Mouse (Mus musculus) MEL-GATA-1-ER (cell line): ENCODE measurements at regions not wholly inside any gene's neighbourhood (a gene's known extent, or its start where the extent isn't known, plus 50 kb on each side); places are given as distances from the start of the nearest gene placed in this dataset.

Experiments
- DNase-seq: peaks from one replicate; pipeline ENCODE4 v3.0.0-alpha.2; 2012; ENCODE audit warnings: low read depth; ENCODE audit errors: extremely low read depth

- no peak for DNase-seq
Observed at GRCm38 (mm10) chr9:23535872-23536271, 313.0 kb downstream of the Bmper start.

- no peak for DNase-seq
Observed at GRCm38 (mm10) chr9:23538051-23538450, 315.2 kb downstream of the Bmper start.

- no peak for DNase-seq
Observed at GRCm38 (mm10) chr9:23551692-23552091, 328.8 kb downstream of the Bmper start.

- no peak for DNase-seq
Observed at GRCm38 (mm10) chr9:23553766-23554165, 330.9 kb downstream of the Bmper start.

DNA sequence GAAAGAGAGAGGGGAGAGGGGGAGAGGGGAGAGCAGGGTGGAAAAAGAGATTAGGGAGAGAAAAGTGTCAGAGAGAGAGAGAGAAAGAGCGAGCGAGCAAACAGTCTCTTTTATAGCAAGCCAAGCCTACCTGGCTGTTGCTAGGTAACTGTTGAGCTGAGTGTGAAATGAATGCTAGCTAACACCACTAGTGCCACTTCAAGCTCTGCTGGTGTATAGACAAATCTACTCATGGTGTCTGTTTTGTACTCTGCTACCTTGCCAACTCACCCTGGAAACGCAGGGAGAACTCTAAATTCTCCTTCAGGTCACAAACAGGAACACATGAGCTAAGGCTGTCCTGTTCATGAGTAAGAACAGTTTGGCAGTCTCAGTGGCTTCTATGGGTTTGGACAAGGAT lies 334.7 kb downstream of the Bmper start:
- no peak for DNase-seq

DNA sequence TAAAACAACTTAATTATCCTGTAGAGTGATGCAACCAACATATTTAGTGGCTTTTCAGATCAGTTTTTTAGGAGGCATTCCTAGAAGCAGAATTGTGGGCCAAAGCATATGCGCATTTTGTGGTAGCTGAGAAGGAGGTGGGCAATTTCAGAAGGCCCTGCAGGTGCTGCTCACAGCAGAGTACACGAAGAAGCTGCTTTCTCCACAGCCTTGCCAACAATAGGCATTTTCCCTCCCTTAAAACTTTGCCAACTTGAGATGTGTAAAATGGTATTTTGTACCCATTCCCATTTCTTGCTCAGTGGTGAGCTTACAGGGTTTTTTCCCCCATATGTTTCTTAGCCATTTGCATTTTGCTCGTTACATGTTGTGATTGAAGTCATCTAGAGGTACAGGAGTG lies 339.0 kb downstream of the Bmper start:
- no peak for DNase-seq

GRCm38 (mm10) chr9:23567081-23567480 lies 344.2 kb downstream of the Bmper start:
- DNase-seq, result no peak

DNA sequence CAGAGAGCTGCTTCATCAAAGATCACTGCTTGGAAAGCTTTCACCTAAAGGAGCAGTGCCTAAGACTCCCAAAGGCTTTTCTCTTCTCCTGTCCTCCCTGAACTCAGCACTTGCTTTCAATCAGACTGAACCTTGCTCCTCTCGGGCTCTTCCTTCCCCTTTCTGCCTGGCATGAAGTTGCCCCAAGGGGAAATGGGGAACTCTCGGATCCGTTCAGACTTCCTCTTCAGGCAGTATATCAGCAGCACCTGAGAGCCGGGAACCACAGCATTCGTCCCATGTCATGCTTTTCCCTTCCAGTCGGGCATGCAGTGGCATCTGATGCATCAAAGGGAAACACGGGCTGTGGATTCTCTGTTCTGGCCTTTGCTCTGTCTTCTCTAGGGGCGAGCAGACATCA lies 347.3 kb downstream of the Bmper start:
- DNase-seq, result peak; percentile 2

GRCm38 (mm10) chr9:23576314-23576713 lies 353.4 kb downstream of the Bmper start:
- DNase-seq, result no peak

GRCm38 (mm10) chr9:23580155-23580554 lies 357.3 kb downstream of the Bmper start:
- no peak for DNase-seq

DNA sequence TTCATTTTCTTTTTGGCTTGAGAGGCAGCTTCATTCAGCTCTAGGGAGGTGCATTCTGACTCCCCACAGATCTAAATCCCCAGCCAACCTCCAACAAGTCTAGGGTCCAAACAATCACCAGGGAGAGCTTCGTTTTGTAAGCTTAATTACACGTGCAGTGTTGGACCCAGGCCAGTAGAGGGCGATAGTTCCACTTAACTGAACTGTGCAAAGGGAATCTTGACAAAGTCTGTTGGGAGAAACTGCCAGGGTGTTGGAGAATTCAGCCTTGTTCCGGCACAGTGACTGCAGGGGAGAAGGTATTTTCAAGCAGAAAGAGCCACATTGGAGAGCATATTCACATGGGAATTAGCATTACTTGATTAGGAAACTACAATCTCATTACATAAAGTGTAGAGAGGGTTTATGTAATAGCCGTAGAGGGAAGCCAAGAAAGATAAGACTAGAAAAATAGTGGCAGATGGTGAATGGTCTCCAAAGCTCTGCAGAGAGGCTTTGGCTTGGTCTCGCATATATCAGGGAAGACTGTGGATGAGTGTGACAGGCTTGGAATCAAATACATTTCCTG lies 358.2 kb downstream of the Bmper start:
- DNase-seq, result peak; percentile 7

GRCm38 (mm10) chr9:23584561-23584960 lies 361.7 kb downstream of the Bmper start:
- no peak for DNase-seq

GRCm38 (mm10) chr9:23589024-23589423 lies 366.1 kb downstream of the Bmper start:
- DNase-seq, result no peak

- no peak for DNase-seq
Observed at GRCm38 (mm10) chr9:23591906-23592305, 369.0 kb downstream of the Bmper start.

DNA sequence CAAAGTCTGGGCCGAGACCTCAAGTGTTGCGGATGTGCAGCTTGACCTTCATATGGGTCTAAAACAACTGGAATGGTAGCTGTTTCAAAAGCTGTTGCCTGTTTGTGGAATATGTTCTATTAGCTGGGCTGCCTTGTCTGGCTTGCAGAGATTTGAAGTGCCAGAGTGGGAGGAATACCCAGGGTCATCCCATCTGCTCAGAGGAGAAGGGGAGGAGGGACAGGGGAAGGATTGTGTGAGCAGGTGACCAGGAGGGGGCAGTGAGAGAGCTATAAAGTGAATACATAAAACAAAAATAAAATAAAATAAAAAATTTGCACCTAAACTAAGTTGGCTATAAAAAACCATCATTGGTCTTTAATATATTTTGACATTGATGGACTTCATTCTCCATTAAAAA lies 377.7 kb downstream of the Bmper start:
- DNase-seq, result no peak
